Mouse (Mus musculus) heart, postnatal 0 days (tissue): ENCODE data around the gene Nectin1. TPM values are rescaled to one million over a fixed set of nuclear protein-coding genes. Genes with fewer than 3 reads are reported as not detected.

Source experiments
- ATAC-seq: fragments of 200-750 bp; cut with Nextera tagmentation; 2 replicates; pipeline ENCODE4 v1.8.0; 2017; ENCODE audit warnings: low read depth, moderate number of reproducible peaks, moderate library complexity; ENCODE audit not compliant: insufficient read depth
- DNase-seq: peaks from one replicate; pipeline ENCODE4 v3.0.0-alpha.2; 2016; ENCODE audit warnings: low spot score
- H3K27ac ChIP-seq: fragments of 300-500 bp; sonication (generic); 2 replicates; pipeline ENCODE4 v1.5.1; 2014; ENCODE audit warnings: low read depth, mild to moderate bottlenecking
- H3K27me3 ChIP-seq: fragments of 300-500 bp; sonication (generic); 2 replicates; pipeline ENCODE4 v1.6.1; 2014; ENCODE audit warnings: low read length, mixed read lengths; ENCODE audit not compliant: control insufficient read depth, insufficient read depth
- H3K36me3 ChIP-seq: fragments of 300-500 bp; sonication (generic); replicated peaks from 2 replicates; pipeline ENCODE4 v1.6.1; 2014; ENCODE audit warnings: low read length, mixed read lengths; ENCODE audit not compliant: control insufficient read depth, insufficient read depth
- H3K4me1 ChIP-seq: fragments of 300-500 bp; sonication (generic); 2 replicates; pipeline ENCODE4 v1.6.1; 2014; ENCODE audit warnings: antibody characterized with exemption; ENCODE audit not compliant: control insufficient read depth, insufficient read depth
- H3K4me2 ChIP-seq: fragments of 300-500 bp; sonication (generic); 2 replicates; pipeline ENCODE4 v1.6.1; 2014; ENCODE audit warnings: low read depth, mild to moderate bottlenecking, low read length, moderate library complexity
- H3K4me3 ChIP-seq: fragments of 300-500 bp; sonication (generic); 2 replicates; pipeline ENCODE4 v1.5.1; 2014; ENCODE audit warnings: low read depth, low read length
- H3K9ac ChIP-seq: fragments of 300-500 bp; sonication (generic); replicated peaks from 2 replicates; pipeline ENCODE4 v1.6.1; 2014; ENCODE audit warnings: low read depth, low read length, mixed read lengths
- H3K9me3 ChIP-seq: fragments of 300-500 bp; sonication (generic); replicated peaks from 2 replicates; pipeline ENCODE4 v1.6.1; 2016; ENCODE audit warnings: low read length; ENCODE audit not compliant: control insufficient read depth
- CTCF ChIP-seq: IDR thresholded peaks from 2 replicates; pipeline ENCODE4 v1.5.1; 2016; ENCODE audit warnings: antibody characterized with exemption, control low read depth, low read depth
- EP300 ChIP-seq: IDR thresholded peaks from 2 replicates; pipeline ENCODE4 v1.6.1; 2016; ENCODE audit warnings: antibody characterized with exemption, low read depth
- WGBS: fragments of 180-500 bp; shearing (Covaris S2); extraction: QIAGEN DNeasy Blood & Tissue Kit; methylation state at CpG from one replicate; pipeline ENCODE4 v1.1.7; 2014; 5-methylcytosine and 5-hydroxymethylcytosine counted together
- polyA plus RNA-seq: library from polyadenylated mRNA; unstranded; fragments of >200 nt; fragmentation: Nextera tagmentation; extraction: Ambion mirVana; gene quantifications from 2 replicates; pipeline ENCODE4 v1.2.1, GENCODE M21; 2015
- total RNA-seq: library from RNA; depleted of rRNA; stranded (reverse); fragments of >200 nt; gene quantifications from 2 replicates; pipeline ENCODE4 v1.2.3, GENCODE M21; 2014; ENCODE audit warnings: low replicate concordance

Gene Nectin1
- total and polyA plus RNA-seq, 2 experiments from 2014 or later: 0.82 to 3.6 TPM

DNA sequence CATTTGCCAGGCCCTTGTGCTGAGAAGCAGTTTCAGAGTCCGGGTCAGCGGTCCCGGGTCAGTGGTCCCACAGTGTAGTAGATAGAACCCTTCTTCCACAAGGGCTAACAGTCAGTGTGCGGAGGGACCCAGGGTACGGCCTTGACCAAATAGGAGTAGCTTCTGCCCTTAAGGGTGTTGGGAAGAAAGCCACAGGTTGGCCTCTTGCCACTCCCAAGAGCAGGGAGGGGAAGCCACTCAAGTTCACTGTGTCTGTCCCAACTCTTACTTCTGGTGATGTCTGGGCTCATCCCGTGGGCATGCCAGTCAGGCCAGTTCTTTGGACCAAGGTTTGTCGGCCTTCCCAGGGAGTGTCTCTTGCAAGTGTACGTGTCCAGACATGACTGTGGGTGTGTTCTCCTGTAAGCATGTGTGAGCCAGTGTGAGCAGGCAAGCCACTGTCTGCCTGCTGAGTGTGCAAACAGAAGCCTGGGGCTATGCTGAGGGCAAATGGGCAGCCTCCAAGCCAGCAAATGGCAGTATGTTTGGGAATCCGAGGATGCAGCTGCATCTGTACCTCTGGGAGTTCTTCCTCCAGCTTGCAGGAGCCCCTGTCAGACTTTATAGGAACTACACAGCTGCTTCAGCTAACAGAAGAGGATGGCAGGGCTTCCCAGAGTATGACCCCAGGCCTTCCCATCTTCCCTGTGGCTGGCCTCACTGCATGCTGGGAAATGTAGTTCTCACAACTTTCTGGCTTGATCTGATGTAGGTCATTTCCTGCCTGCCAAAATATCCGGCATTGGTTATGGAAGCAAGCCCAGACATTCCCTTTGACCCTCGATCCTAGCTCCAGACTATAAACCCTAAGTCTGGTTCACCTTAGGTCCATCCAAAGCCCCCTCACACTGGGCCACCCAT lies 53.3 kb downstream of the Nectin1 start:
- Histone ChIP-seq H3K4me3 (no peak overlapping the region), H3K27ac (no peak overlapping the region), H3K27me3 (no peaks in the 10 kb centered on the region), H3K4me2 (no peak overlapping the region), H3K9me3 (no peaks in the 10 kb centered on the region), H3K4me1 (peaks cover 5% of the 10 kb centered on the region; the same call in 1 of the 2 replicates), H3K36me3 (no peaks in the 10 kb centered on the region), H3K9ac (no peak overlapping the region)
- peak; percentile 51 for ATAC-seq
- no peak for DNase-seq
- 76% methylated on average over 11 of the region's 11 CpGs for WGBS
- no peak for TF ChIP-seq CTCF
- no peak for TF ChIP-seq EP300

DNA sequence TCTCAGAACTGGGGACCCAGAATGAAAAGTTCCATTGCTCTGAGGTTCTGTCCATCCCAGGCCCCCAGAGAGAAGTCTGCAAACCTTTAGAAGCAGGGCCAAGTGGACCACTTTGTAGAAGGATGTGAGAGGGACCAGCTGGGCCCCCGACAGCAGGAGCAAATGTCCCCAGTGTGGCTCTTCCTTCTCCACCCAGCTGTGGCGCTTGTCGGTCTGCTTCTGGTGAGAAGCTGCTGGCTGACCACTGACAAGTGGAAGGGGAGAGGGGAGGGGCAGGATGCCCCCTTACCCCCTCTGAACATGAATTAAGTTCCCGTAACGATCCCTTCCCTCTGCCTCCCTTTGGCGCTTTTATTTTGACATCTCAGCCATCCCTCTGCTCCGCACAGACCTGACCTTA lies 54.0 kb downstream of the Nectin1 start:
- no peak for TF ChIP-seq EP300
- no peak for TF ChIP-seq CTCF
- DNase-seq (no peak), ATAC-seq (no peak)
- Histone ChIP-seq H3K27ac (no peak overlapping the region), H3K4me2 (no peak overlapping the region), H3K9me3 (no peaks in the 10 kb centered on the region), H3K27me3 (no peaks in the 10 kb centered on the region), H3K4me1 (peaks cover 5% of the 10 kb centered on the region; the same call in 1 of the 2 replicates), H3K4me3 (no peak overlapping the region), H3K9ac (no peak overlapping the region), H3K36me3 (no peaks in the 10 kb centered on the region)
- 68% methylated on average over 7 of the region's 7 CpGs for WGBS

- Histone ChIP-seq H3K4me3 (no peak overlapping the region), H3K27ac (no peak overlapping the region), H3K9ac (no peak overlapping the region), H3K9me3 (no peaks in the 10 kb centered on the region), H3K4me1 (peaks cover 5% of the 10 kb centered on the region; the same call in 1 of the 2 replicates), H3K27me3 (no peaks in the 10 kb centered on the region), H3K4me2 (no peak overlapping the region), H3K36me3 (no peaks in the 10 kb centered on the region)
- TF ChIP-seq CTCF (no peak), EP300 (no peak)
- WGBS: 55% methylated on average over 2 of the region's 2 CpGs
- no peak for DNase-seq
- no peak for ATAC-seq
Observed at GRCm38 (mm10) chr9:43800525-43800924, 56.7 kb downstream of the Nectin1 start.

DNA sequence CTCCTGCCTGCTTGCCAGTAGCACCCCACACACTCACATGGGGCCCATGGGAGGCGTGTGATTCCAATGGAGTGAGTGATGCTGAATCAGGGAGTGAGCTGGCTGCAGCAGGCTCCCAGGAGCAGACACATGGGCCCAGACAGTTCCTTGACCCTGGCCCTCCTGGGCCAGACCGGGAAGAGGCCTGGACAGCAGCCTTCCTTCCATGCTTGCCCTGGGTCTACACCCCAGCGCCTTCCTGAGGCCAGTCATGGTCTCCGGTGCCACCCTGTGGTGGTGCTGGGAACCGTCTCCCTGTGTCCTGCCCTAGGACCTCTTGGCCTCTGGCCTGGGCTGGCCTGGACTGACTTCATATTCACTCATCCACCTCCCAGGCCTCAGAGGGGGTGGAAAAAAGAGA lies 58.1 kb downstream of the Nectin1 start:
- H3K36me3 ChIP-seq: no peaks in the 10 kb centered on the region
- no peaks in the 10 kb centered on the region for H3K9me3 ChIP-seq
- H3K4me2 ChIP-seq: no peak overlapping the region
- no peaks in the 10 kb centered on the region for H3K27me3 ChIP-seq
- no peak overlapping the region for H3K27ac ChIP-seq
- DNase-seq: peak; percentile 50
- 39% methylated on average over 5 of the region's 5 CpGs for WGBS
- H3K4me1 ChIP-seq: no peaks in the 10 kb centered on the region
- no peak; the same call in 1 of the 2 replicates for ATAC-seq
- H3K4me3 ChIP-seq: no peak overlapping the region
- H3K9ac ChIP-seq: no peak overlapping the region
- TF ChIP-seq EP300 (no peak), CTCF (peak; percentile 80)

GRCm38 (mm10) chr9:43807565-43807964 lies 63.8 kb downstream of the Nectin1 start:
- no peak overlapping the region for H3K27ac ChIP-seq
- 32% methylated on average over 6 of the region's 6 CpGs for WGBS
- H3K27me3 ChIP-seq: no peaks in the 10 kb centered on the region
- no peak for TF ChIP-seq CTCF
- no peaks in the 10 kb centered on the region for H3K4me1 ChIP-seq
- ATAC-seq: no peak
- no peaks in the 10 kb centered on the region for H3K9me3 ChIP-seq
- DNase-seq: no peak
- H3K9ac ChIP-seq: no peak overlapping the region
- H3K36me3 ChIP-seq: no peaks in the 10 kb centered on the region
- no peak overlapping the region for H3K4me2 ChIP-seq
- H3K4me3 ChIP-seq: no peak overlapping the region
